Comparison of ENCODE assay signal across 7 mouse cellular contexts in genomic region chr2:36230967-36231366, GRCm38 (mm10). TPM values are rescaled to one million over a fixed set of nuclear protein-coding genes. Genes with fewer than 3 reads are reported as not detected.
DNase-seq lines count a peak whose midpoint lies in the region; ATAC-seq and TF ChIP-seq lines count a peak whose summit lies in the region.

No protein-coding gene starts in this region.

- H3K9ac ChIP-seq in neural tube, embryonic 11.5 days (ENCODE audit: low read length), result no peak overlapping the region
- peak overlapping the region; percentile 52; the same call in 1 of the 2 replicates for H3K9ac ChIP-seq in forebrain, embryonic 13.5 days
- peak overlapping the region; percentile 46 for H3K9ac ChIP-seq in liver, embryonic 13.5 days
- peak overlapping the region; percentile 73 for H3K9ac ChIP-seq in stomach, postnatal 0 days (ENCODE audit: low read length)

- no peak for ATAC-seq in neural tube, embryonic 11.5 days (ENCODE audit: insufficient read depth, low FRiP score, low TSS enrichment)
- ATAC-seq in forebrain, embryonic 13.5 days, result no peak
- 0 out of 2 replicates have a peak, but pooled peaks have one; percentile 3 for ATAC-seq in liver, embryonic 13.5 days (ENCODE audit: low read depth)
- no peak for ATAC-seq in stomach, postnatal 0 days (ENCODE audit: low FRiP score, low TSS enrichment)

- H3K4me1 ChIP-seq in neural tube, embryonic 11.5 days (ENCODE audit: control insufficient read depth, insufficient read depth, low read length), result 0 out of 2 replicates have a peak, but pooled peaks cover 2% of the 10 kb centered on the region
- H3K4me1 ChIP-seq in forebrain, embryonic 13.5 days, result peaks cover 13% of the 10 kb centered on the region
- peaks cover 36% of the 10 kb centered on the region for H3K4me1 ChIP-seq in liver, embryonic 13.5 days (replicated peaks)
- H3K4me1 ChIP-seq in stomach, postnatal 0 days (replicated peaks; ENCODE audit: control insufficient read depth, insufficient read depth), result peaks cover 4% of the 10 kb centered on the region

- no peaks in the 10 kb centered on the region for H3K27me3 ChIP-seq in neural tube, embryonic 11.5 days (ENCODE audit: control insufficient read depth, insufficient read depth, low read length)
- peaks cover 19% of the 10 kb centered on the region for H3K27me3 ChIP-seq in forebrain, embryonic 13.5 days
- peaks cover 25% of the 10 kb centered on the region for H3K27me3 ChIP-seq in liver, embryonic 13.5 days
- no peaks in the 10 kb centered on the region for H3K27me3 ChIP-seq in stomach, postnatal 0 days (ENCODE audit: control insufficient read depth, insufficient read depth, low read length)

- no peak for TF ChIP-seq EP300 in stomach, postnatal 0 days (optimal IDR thresholded peaks at IDR 0.05)

- H3K27ac ChIP-seq in neural tube, embryonic 11.5 days (ENCODE audit: low read depth, low read length), result no peak overlapping the region
- H3K27ac ChIP-seq in forebrain, embryonic 13.5 days, result no peak overlapping the region
- peak overlapping the region; percentile 58; the same call in 1 of the 2 replicates for H3K27ac ChIP-seq in liver, embryonic 13.5 days
- H3K27ac ChIP-seq in stomach, postnatal 0 days (replicated peaks), result peak overlapping the region; percentile 70

- no peaks in the 10 kb centered on the region for H3K36me3 ChIP-seq in neural tube, embryonic 11.5 days (ENCODE audit: control insufficient read depth, insufficient read depth, low read length)
- no peaks in the 10 kb centered on the region for H3K36me3 ChIP-seq in forebrain, embryonic 13.5 days (ENCODE audit: poor library complexity, severe bottlenecking)
- no peaks in the 10 kb centered on the region for H3K36me3 ChIP-seq in liver, embryonic 13.5 days
- no peaks in the 10 kb centered on the region for H3K36me3 ChIP-seq in stomach, postnatal 0 days (ENCODE audit: control insufficient read depth, insufficient read depth, low read length)

- H3K4me3 ChIP-seq in neural tube, embryonic 11.5 days (ENCODE audit: low read depth, low read length), result peak overlapping the region; percentile 28
- peak overlapping the region; percentile 29 for H3K4me3 ChIP-seq in forebrain, embryonic 13.5 days
- H3K4me3 ChIP-seq in liver, embryonic 13.5 days (replicated peaks), result peak overlapping the region; percentile 55
- H3K4me3 ChIP-seq in stomach, postnatal 0 days (ENCODE audit: low read depth, low read length), result peak overlapping the region; percentile 57

- no peak for TF ChIP-seq CTCF in stomach, postnatal 0 days (IDR thresholded peaks at IDR 0.05; ENCODE audit: low read depth)

- H3K4me2 ChIP-seq in neural tube, embryonic 11.5 days (ENCODE audit: low read depth), result peak overlapping the region; percentile 59
- H3K4me2 ChIP-seq in forebrain, embryonic 13.5 days, result peak overlapping the region; percentile 58
- H3K4me2 ChIP-seq in liver, embryonic 13.5 days, result peak overlapping the region; percentile 67
- H3K4me2 ChIP-seq in stomach, postnatal 0 days (replicated peaks; ENCODE audit: low read depth), result peak overlapping the region; percentile 74

- DNase-seq in neural tube, embryonic 11.5 days (ENCODE audit: low spot score), result no peak
- DNase-seq in neural tube, embryonic 10.5 days (ENCODE audit: extremely low spot score, low spot score), result no peak
- DNase-seq in liver, embryonic 13.5 days, result no peak
- no peak for DNase-seq in stomach, postnatal 0 days (ENCODE audit: low spot score)
- no peak for DNase-seq in layer of hippocampus, postnatal 14 days (ENCODE audit: low spot score in 2 of 2)
- no peak for DNase-seq in retina, postnatal 1 day

- no peaks in the 10 kb centered on the region for H3K9me3 ChIP-seq in neural tube, embryonic 11.5 days (ENCODE audit: control insufficient read depth, low read length)
- no peaks in the 10 kb centered on the region for H3K9me3 ChIP-seq in forebrain, embryonic 13.5 days (replicated peaks)
- no peaks in the 10 kb centered on the region for H3K9me3 ChIP-seq in liver, embryonic 13.5 days (replicated peaks)
- no peaks in the 10 kb centered on the region for H3K9me3 ChIP-seq in stomach, postnatal 0 days (ENCODE audit: control insufficient read depth, low read length)

- WGBS in neural tube, embryonic 11.5 days, result 34% methylated on average over 9 of the region's 10 CpGs
- WGBS in forebrain, embryonic 13.5 days, result 48% methylated on average over 8 of the region's 10 CpGs
- WGBS in liver, embryonic 13.5 days (ENCODE audit: insufficient replicate concordance), result 4% methylated on average over 10 of the region's 10 CpGs
- WGBS in stomach, postnatal 0 days, result 23% methylated on average over 4 of the region's 10 CpGs

RNA-seq across cellular contexts. Expression of gene Ptgs1, which starts 0.7 kb away (rescaled TPM):
- 3.9 and 4.5 TPM in 2 replicates for polyA plus RNA-seq in neural tube, embryonic 11.5 days (2014; fragmentation: Nextera tagmentation; extraction: Ambion mirVana)
- polyA plus RNA-seq in forebrain, embryonic 13.5 days (2015; fragmentation: Nextera tagmentation; extraction: Ambion mirVana), result 2.2 and 2.4 TPM in 2 replicates
- polyA plus RNA-seq in liver, embryonic 13.5 days (2015; fragmentation: Nextera tagmentation; extraction: Ambion mirVana), result 18.6 and 20.5 TPM in 2 replicates
- 31.0 and 36.2 TPM in 2 replicates for polyA plus RNA-seq in stomach, postnatal 0 days (2015; fragmentation: Nextera tagmentation; extraction: Ambion mirVana)
- 10 to 100 TPM; 16.4 to 19.6 TPM for total RNA-seq in layer of hippocampus, postnatal 14 days (2021)

Comparison
In these comparisons a context has a peak if more than half of its experiments do, and no peak if none do; other contexts are left out.
1. H3K27ac ChIP-seq: peak in liver, embryonic 13.5 days (single experiment) and stomach, postnatal 0 days (single experiment); none in neural tube, embryonic 11.5 days (single experiment) and forebrain, embryonic 13.5 days (single experiment).
2. Peak in every context shown above with its lines, with median percentiles within 50 percentile points of each other: H3K4me2 ChIP-seq and H3K4me3 ChIP-seq.